Mouse (Mus musculus) T-helper 1 cell (primary cell): Measurements from ENCODE around the gene Olfr1391.
"Not testable (repeated sequence)": the region's sequence is repeated elsewhere in the genome, so short reads cannot be mapped to it uniquely, and the experiment has no call there.

Experiments used
- in situ Hi-C: fragments of 300-600 bp; cut with MboI, MseI; formaldehyde crosslinking; loops from one replicate; pipeline ENCODE4 v1.15.1; 2025; ENCODE audit warnings: high pct_unique_total_duplicates

Gene Olfr1391

DNA sequence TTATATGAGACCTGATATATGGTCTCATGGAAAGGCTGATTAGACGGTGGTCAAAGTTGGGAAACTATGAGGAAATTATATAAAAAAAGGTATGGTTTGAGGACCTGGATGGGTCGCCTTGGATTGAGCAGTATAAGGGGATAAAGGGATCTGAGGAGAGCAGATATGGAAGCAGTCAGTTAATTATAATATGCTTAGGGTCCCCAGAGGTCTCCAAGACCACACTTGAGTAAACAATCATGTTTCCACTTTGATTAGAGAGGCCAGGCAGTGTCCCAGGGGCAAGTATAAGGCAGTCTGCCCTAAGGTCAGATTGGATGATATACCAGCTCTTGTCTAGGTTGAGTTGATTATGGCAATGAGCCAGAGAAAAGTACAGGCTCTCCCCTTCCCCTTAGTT lies at the start of gene Olfr1391:
TSS of gene Olfr1391 (plus strand) at position 301 of the 400 bp plus-strand sequence.
- in situ Hi-C loops, result no loop called here

GRCm38 (mm10) chr11:49273834-49274519 lies 48.6 kb upstream of the Olfr1391 start:
- in situ Hi-C loops, result loop anchor here (10.0 kb wide), 1 partner anchor 409 kb away; no protein-coding TSS in a partner anchor

DNA sequence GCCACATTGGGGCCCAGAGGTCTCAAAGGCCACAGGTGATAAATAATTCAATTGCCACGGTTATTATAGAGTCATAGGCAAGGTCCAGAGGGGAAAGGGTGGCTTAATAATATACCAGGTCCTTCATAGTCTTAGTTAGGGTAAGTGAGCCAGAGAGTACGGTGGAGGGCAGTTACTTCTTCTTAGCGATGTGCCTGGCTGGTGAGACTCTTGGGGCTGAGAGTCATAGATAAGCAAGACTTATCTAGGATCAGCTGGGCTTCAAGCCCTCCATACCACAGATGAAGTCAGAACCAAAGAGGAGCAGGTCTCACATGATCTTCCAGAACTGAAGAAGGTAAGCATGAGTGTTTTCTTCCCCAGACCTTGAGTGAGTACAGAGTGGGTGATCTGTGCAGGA lies 44.3 kb upstream of the Olfr1391 start, which contains the start of gene Olfr1393:
TSS of gene Olfr1393 (plus strand) at position 83 of the 400 bp plus-strand sequence.
- in situ Hi-C loops, result loop anchor here (10.0 kb wide), 1 partner anchor 413 kb away; no protein-coding TSS in a partner anchor

DNA sequence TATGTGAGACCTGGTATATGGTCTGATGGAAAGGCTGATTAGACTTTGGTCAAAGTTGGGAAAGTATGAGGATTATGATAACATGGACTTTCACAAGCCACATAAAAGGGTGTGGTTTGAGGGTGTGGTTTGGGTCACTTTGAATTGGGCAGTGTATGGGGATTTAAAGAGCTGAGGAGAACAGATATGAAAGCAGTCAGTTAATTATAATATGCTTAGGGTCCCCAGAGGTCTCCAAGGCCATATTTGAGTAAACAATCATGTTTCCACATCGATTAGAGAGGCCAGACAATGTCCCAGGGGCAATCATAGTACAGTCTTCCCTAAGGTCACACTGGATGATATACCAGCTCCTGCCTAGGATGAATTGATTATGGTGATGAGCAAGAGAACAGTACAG lies 37.6 kb upstream of the Olfr1391 start, which contains the start of gene Olfr1392:
TSS of gene Olfr1392 (plus strand) at position 301 of the 400 bp plus-strand sequence.
- in situ Hi-C loops, result not testable (repeated sequence)

DNA sequence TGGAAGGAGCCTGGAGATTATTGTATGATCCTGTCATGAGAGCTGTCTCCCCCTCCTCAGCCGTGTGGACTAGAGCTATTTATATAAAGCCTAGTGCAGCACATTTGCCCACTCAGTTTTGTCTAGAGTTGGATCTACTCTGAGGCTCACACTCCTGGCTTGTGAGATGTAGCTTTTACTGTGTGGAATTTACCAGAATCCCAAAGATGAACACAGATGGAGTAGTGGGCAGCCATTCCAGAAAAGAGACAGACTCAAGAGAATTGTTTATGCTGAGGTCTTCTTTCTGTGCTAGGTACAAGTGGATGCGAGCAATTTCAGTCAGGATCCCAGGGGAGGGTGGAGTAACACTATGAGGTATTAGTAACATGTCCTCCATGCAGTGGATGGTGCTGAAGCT lies 35.3 kb upstream of the Olfr1391 start:
- in situ Hi-C loops, result no loop called here

DNA sequence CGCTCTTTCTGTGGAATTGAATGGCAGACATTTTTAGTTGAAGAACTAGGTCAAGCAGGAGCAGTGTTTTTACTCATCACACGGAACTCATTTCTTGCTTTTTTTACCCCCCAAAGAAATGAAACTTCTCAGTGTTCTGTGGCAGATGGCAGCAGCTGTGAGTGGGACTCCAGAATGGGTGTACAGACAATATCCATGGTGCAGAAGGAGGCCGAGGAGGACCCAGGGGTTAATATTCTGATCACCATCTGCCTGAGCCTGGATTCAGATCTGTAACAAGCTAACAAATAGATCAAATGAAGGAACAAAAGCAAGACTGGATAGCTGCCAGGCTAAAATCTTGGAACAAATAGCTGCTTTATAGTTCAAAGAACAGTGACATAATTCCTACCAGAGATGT lies 29.8 kb upstream of the Olfr1391 start:
- in situ Hi-C loops, result no loop called here

GRCm38 (mm10) chr11:49304441-49304840 lies 18.1 kb upstream of the Olfr1391 start, which contains the start of gene Olfr10:
Gene Olfr10 (plus strand): TSS chr11:49304741.
- in situ Hi-C loops, result no loop called here

DNA sequence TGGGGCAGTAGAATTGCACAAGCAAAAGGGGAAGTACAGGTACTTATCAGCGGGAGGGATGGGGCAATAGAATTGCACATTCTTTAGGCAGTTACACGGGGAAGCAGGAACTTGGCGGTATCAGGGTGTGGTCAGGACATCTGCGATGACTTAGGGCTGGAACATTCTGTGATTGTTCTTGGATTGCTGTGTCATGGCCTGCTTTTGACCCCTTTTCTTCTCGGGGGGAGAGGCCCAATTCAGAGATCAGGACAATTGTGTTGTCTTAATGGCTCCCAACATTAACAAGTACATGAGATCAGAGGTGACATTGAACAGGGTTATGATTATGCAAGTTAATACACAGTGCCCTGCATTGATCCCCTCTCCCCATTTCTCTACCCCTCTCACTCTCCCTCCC lies 14.0 kb upstream of the Olfr1391 start:
- in situ Hi-C loops, result not testable (repeated sequence)

DNA sequence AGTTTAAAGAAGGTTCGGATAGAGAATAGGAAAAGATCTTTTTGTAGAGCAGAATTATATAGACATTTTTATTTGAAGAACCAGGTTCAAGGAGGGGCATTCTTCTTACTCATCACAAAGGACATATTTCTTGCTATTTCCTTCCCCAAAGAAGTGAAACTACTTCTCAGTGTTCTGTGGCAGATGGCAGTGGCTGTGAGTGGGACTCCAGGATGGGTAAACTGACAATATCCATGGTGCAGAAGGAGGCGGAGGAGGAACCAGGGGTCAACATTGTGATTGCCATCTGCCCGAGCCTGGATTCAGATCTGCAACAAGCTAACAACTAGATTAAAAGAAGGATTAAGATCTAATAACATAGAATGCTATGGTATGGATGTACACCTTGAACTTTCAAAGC lies 4.2 kb downstream of the Olfr1391 start:
- in situ Hi-C loops, result no loop called here

DNA sequence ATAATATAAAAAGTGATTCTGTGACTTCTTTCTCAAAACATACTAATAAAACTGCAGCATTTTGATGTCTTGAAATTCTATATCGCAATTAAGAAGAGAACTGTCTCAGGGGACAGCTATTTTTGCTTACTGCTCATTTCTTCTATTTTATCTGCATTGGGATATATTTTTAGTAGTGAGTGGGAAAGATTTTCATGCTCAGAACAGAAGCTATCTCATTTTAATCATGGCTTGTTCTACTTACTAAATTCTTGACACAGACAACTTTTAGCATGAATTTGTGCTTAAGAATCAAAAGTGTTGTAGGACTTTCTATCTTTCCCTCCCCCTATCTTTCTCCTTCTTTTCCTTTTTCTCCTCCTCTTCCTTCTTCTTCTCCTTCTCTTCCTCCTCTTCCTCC lies 7.1 kb downstream of the Olfr1391 start:
- in situ Hi-C loops, result no loop called here

GRCm38 (mm10) chr11:49334888-49335287 lies 12.3 kb downstream of the Olfr1391 start, which contains the start of gene Olfr1390:
Gene Olfr1390 (plus strand): TSS chr11:49335188.
- in situ Hi-C loops, result no loop called here

- in situ Hi-C loops, result no loop called here
Observed at GRCm38 (mm10) chr11:49337150-49337832, 14.7 kb downstream of the Olfr1391 start.
